Mouse (Mus musculus) bone marrow, adult 2 months (tissue): ENCODE measurements at regions not wholly inside any gene's neighbourhood (a gene's known extent, or its start where the extent isn't known, plus 50 kb on each side); places are given as distances from the start of the nearest gene placed in this dataset.

Experiments
- H3K27ac ChIP-seq: fragments of 200-500 bp; 2 replicates; pipeline ENCODE4 v1.5.1; 2012; ENCODE audit warnings: low read depth, mild to moderate bottlenecking, control low read depth, inconsistent platforms, low read length; ENCODE audit not compliant: control insufficient read depth, poor library complexity, insufficient read depth
- H3K4me1 ChIP-seq: fragments of 200-500 bp; 2 replicates; pipeline ENCODE4 v1.6.1; 2011; ENCODE audit warnings: low read length; ENCODE audit not compliant: control insufficient read depth, insufficient read depth
- H3K4me3 ChIP-seq: fragments of 200-500 bp; replicated peaks from 2 replicates; pipeline ENCODE3; 2011; ENCODE audit warnings: mild to moderate bottlenecking, low read depth, low read length, control low read depth; ENCODE audit not compliant: control insufficient read depth
- CTCF ChIP-seq: fragments of 200-500 bp; IDR thresholded peaks from 2 replicates; pipeline ENCODE4 v1.5.1; 2011; ENCODE audit warnings: low read length, control low read depth; ENCODE audit not compliant: control insufficient read depth, insufficient read depth
- POLR2A ChIP-seq: fragments of 200-500 bp; IDR thresholded peaks from 2 replicates; pipeline ENCODE4 v1.6.1; 2011; ENCODE audit warnings: low read depth, mild to moderate bottlenecking, control low read depth, low read length, borderline replicate concordance; ENCODE audit not compliant: control insufficient read depth
- WGBS: fragments of 180-500 bp; shearing (Covaris S2); methylation state at CpG from one replicate; pipeline ENCODE4 v1.1.7; 2018; 5-methylcytosine and 5-hydroxymethylcytosine counted together

DNA sequence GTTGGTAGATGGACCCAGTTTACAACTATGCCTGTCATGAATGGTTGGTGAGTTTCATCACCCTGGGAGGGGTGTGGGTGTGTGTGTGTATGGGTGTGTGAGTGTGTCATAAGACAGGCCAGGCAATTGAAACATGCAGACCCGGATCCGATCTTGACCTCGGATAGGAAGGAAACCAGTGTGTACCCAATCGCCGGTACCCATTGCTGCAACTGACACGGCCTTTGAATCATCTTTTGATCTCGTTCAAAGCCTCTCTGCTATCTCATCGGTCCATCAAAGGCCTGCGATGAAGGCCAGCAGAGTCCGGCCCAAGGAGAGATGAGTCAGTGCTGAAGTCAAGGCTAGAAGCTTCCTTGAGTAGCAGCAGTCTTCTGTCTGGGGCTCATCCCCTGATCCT is 341.1 kb upstream of the Tbx3 start:
- Histone ChIP-seq H3K4me3 (no peak overlapping the region), H3K27ac (peak overlapping the region; percentile 73), H3K4me1 (peaks cover 6% of the 10 kb centered on the region)
- WGBS = 66% methylated on average over 10 of the region's 10 CpGs
- TF ChIP-seq CTCF (no peak), POLR2A (no peak)

DNA sequence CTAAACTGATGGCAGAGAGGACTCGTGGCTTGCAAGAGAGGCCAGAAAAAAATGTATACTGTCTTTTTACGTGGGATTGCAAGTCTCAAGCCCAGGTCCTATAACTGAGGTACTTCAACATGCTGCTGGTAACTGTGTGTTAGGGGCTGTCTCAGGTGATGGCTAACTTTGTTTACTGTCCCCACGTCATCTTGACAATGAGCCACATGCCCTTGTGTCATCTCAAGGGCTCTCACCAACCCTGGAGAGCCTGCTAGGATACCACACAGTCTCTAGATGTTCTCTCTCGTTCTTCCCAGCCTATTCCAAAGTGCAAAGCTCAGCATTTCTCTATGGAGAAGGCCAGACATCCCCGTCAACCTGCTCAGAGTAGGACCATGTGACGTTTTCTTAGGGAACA is 340.6 kb upstream of the Tbx3 start:
- no peak overlapping the region for H3K4me3 ChIP-seq
- H3K27ac ChIP-seq = peak overlapping the region; percentile 73; the same call in 1 of the 2 replicates
- H3K4me1 ChIP-seq = peaks cover 6% of the 10 kb centered on the region
- no peak for TF ChIP-seq POLR2A
- TF ChIP-seq CTCF = no peak
- 79% methylated on average over 6 of the region's 6 CpGs for WGBS

DNA sequence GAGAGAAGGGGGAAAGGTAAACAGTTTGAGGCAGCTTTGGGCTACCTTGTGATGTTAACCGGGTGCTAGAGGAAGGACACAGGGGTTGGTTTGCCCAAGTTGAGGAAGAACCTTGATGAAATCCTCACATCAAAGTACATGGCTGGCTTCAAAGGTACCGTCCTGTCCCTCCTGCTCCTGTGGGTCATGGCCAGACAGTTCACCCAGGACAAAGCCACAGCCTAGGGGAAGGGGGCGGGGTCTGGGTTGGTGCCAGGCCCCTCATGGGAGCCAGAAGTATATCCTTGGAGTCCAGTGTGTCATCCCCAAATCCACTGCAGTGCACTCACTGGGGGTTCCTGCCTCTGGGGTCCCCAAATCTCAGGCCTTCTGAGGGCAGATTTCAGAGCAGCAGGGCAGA is 339.0 kb upstream of the Tbx3 start:
- TF ChIP-seq CTCF (no peak), POLR2A (no peak)
- WGBS = 45% methylated on average over 3 of the region's 3 CpGs
- no peak overlapping the region for H3K27ac ChIP-seq
- H3K4me3 ChIP-seq = no peak overlapping the region
- H3K4me1 ChIP-seq = peaks cover 6% of the 10 kb centered on the region

DNA sequence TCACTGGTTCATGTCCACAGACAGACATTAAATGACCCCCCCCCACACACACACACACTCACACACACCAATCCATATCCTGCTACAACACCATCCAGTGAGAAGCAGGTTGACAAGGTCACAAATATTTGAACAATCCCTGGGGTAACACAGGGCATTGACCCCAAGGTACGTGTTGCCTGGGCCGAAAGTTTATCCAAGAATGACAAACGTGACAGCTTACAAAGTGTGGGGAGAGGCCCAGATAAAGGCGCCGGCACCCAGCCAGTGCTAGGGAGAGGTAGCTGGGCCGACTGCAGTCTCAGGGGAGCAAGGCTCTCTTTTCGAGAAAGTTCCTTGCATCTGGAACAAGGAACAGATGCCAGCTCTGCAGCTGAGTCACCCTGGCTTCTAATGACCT is 337.8 kb upstream of the Tbx3 start:
- no peak overlapping the region for H3K27ac ChIP-seq
- WGBS = 69% methylated on average over 7 of the region's 7 CpGs
- no peak overlapping the region for H3K4me3 ChIP-seq
- H3K4me1 ChIP-seq = peaks cover 6% of the 10 kb centered on the region
- TF ChIP-seq POLR2A = no peak
- TF ChIP-seq CTCF = no peak

DNA sequence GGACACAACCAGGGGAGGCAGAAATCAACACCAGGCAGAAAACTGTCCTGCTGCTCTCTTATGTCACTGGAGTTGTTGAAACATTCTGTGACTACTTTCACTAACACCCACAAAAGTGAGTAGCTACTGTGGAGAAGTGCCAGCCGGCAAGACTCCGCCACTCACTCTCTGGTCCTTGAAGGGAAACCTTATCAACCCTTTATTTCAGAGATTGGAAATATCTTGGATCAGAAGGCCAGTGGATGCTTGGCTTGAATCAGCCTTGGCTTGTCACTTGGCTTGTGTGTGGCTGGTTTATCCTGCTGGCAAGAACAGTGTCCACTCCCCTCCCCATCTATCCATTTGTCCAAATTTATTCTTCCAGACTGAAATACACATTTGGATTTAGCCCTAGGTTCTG is 335.3 kb upstream of the Tbx3 start:
- Histone ChIP-seq H3K4me3 (no peak overlapping the region), H3K27ac (no peak overlapping the region), H3K4me1 (peaks cover 1% of the 10 kb centered on the region; the same call in 1 of the 2 replicates)
- WGBS = 89% methylated on average over 2 of the region's 2 CpGs
- TF ChIP-seq POLR2A = no peak
- TF ChIP-seq CTCF = no peak

DNA sequence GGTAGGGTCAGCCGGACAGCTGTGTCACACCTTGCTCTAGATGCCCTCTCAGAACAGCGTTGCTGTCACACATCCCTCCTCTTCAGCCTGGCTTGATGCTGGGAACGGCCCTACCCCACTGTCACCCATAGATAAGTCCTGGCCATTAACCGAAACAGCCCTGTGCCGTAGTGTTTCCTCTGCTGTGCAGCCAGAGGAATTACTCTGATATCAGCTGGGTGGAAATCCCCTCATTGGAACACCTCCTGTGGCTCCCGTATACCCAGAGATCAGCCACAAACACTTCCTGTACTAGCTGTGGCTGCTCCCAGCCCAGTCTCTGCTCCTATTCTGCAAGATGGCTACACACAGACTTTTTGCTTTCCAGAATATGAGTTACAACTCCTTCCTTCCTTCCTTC is 334.5 kb upstream of the Tbx3 start:
- H3K27ac ChIP-seq = no peak overlapping the region
- no peaks in the 10 kb centered on the region; the same call in 1 of the 2 replicates for H3K4me1 ChIP-seq
- H3K4me3 ChIP-seq = no peak overlapping the region
- no peak for TF ChIP-seq CTCF
- no peak for TF ChIP-seq POLR2A
- 18% methylated on average over 6 of the region's 6 CpGs for WGBS

DNA sequence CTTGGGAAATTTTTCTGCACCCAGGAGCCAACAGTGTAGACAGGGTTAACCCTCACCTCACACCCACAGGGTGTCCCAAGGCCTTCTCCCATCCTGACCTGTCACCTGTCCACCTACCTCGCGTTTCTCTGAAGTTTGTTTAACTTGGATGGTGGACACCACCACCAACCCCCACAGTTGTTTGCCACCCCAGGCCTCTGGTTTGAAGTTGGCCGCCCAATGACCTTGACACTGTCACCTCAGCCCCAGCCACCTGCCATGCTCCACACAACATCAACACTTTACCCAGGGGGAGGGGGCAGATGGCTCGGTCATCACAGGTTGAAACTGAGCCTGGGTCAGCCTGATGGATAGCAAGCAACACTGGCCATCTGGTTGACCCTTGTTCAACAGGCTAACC is 332.7 kb upstream of the Tbx3 start:
- Histone ChIP-seq H3K4me1 (no peaks in the 10 kb centered on the region; the same call in 1 of the 2 replicates), H3K4me3 (no peak overlapping the region), H3K27ac (no peak overlapping the region)
- WGBS = 79% methylated on average over 4 of the region's 4 CpGs
- no peak for TF ChIP-seq POLR2A
- no peak for TF ChIP-seq CTCF

DNA sequence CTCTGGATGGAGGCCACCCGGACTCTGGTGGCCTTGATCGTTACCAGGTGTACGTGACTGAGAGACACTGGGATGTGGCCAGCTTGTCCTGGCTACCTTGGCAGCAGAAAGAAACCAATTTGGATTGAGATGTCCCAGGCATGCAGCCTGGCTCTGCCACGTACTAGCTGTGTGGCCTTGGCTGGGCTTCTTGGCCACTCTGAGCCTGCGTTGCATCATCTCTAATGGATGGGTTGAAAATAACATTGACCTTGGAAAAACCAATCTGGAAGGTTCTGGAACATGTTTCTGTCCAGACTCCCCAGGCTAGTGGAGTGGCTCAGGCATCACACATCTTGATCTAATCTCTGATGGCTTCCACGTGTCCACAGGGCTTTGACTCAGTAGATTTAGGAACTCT is 331.8 kb upstream of the Tbx3 start:
- Histone ChIP-seq H3K4me3 (no peak overlapping the region), H3K4me1 (no peaks in the 10 kb centered on the region; the same call in 1 of the 2 replicates), H3K27ac (no peak overlapping the region)
- WGBS = 86% methylated on average over 6 of the region's 6 CpGs
- TF ChIP-seq CTCF = no peak
- no peak for TF ChIP-seq POLR2A

DNA sequence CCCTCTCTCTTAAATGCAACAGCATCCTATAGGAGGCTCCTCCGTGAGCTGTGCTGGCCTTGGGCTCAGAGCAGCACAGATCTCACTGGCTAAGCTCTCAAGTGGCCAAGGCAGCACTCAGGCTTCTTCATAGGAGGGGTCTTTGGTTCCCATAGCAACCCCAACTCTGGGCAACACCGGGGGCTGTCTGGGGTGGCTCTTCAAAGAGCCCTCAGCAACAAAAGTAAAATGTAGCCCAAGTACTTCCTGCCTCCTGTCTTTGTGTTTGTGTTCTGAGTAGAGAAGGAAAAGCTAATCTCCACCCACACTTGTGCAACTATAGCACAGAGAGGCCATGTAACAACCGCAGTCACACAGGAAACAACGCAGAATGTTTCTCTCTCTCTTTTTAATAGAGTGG is 322.2 kb upstream of the Tbx3 start:
- WGBS = 14% methylated on average over 4 of the region's 4 CpGs
- H3K4me3 ChIP-seq = no peak overlapping the region
- TF ChIP-seq CTCF (no peak), POLR2A (no peak)
- peak overlapping the region; percentile 87 for H3K27ac ChIP-seq
- H3K4me1 ChIP-seq = peaks cover 7% of the 10 kb centered on the region; the same call in 1 of the 2 replicates
